Mouse (Mus musculus): Measurements from ENCODE around the gene Uxt. TPM values are rescaled to one million over a fixed set of nuclear protein-coding genes. Genes with fewer than 3 reads are reported as not detected.

Uxt gene
- 10 to 100 TPM; 10.3 to 12.9 TPM for total RNA-seq (2021)
- long read RNA-seq, experiment 1, partial matches to known transcripts = 0 of 3 reads
- long read RNA-seq, experiment 1, other reads (novel, unspliced or antisense) = 2 of 3 reads
- long read RNA-seq, experiment 2, partial matches to known transcripts = 0 of 4 reads
- long read RNA-seq, experiment 2, other reads (novel, unspliced or antisense) = 1 of 4 reads

DNA sequence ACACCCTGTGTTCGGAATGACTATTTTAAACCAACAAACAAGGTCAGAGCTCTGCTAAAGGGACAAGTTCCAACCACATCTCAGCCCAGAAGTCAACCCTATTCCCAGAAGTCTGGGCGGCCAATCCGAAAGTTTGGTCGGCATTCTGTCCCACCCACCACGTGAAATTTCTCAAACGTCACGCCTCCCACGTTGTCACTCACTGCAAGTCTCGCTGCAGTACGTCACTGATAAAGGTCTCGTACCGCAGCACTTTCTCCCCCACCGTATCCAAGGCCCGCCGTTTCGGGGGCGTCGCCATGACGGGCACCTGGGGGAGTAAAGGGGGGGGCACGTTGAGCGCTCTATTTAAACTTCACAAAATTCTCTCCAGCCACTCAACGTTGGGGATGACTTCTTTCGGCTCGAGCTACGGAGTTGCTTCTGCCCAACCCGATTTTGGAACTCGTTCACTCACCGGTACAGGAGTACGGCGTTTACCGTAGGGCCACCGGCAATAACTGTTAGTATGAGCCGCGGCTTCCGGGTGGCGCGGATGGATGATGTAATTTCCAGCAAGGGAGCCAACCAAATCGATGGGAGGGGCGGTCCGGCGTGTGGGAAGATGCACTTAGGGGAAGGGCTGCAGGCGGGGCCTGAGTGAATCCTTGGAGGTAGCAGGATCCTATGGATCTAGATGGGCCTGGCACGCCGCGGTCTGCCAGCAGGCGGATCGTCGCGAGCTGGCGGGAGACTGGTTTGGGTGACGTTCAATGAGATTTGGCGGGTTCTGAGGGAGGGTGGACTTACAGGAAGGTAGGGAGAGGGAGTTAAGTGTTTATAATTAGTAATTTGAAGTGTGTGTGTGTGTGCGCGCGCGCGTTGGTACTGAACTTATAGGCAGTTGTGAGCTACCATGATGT is at the start of gene Uxt:
Gene Uxt (minus strand): TSS at position 541 of the 902 bp plus-strand sequence.
- DNase-seq (ENCODE audit: extremely low spot score in 1 of 2, low spot score in 2 of 2) = peak; percentile 86 to 88
- intact Hi-C loops (cut with DNase I) = no loop called here
- peak; percentile 32 for TF ChIP-seq CTCF (IDR thresholded peaks at IDR 0.05)
- Histone ChIP-seq H3K4me3 (peak within 1 kb of the TSS; percentile 56), H3K27ac (peak within 1 kb of the TSS; percentile 72)

DNA sequence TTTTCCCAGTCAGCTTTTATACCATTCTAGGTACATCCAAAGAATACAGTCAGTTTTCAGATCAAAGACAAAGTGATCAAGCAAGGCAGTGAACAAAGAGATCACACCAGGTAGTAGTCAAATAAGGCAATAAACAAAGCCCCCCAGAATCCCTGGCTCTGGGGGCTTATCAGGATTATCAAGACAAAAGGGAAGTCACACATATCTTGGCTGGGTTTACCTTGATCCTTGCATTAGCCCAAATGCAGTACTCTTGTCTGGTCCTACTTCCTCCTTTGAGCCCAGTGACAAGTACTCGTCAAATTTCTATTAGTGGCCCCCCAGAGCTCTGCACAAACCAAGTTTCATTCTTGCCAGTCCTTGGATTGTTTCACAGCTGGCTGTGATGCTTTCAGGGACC is 19.1 kb upstream of the Uxt start:
- no peak for DNase-seq (ENCODE audit: extremely low spot score in 1 of 2, low spot score in 2 of 2)
- Histone ChIP-seq H3K4me3 (no peak overlapping the region), H3K27ac (no peak overlapping the region)
- no peak for TF ChIP-seq CTCF (IDR thresholded peaks at IDR 0.05)
- intact Hi-C loops (cut with DNase I) = no loop called here

DNA sequence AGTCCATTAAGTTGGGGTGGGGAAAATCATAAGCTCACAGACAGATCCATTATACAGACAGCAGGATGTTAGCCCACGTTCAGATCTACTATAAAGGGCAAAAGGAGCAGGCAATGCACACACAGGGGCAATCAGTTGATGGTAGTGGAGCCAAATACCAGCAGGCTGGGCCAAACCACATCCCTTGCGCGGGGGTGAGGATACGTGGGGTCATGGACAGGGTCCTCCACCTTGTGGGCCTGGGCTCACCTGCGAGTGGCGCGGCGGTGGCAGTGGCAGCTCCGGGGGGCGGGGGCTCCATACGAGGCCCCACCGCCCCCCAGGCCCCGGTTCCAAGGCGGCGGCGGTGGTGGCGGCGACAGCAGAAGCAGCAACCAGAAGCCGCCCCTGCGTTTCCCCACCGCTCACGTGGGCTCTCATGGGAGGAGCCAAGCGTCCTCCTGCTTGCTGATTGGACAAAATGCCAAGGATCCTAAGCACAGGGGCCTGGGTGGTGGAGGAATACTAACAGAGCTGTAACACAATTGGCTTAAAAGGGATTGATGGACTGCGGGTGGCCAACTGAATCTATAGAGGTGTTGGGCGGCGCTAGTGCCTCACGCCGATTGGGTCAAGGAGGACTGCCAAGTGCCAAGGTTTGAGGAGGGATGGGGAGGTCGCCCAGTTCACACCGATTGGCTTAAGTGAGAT is 11.5 kb downstream of the Uxt start, which contains the start of gene Elk1:
Gene Elk1 (minus strand): TSS at position 418 of the 690 bp plus-strand sequence.
- H3K27ac ChIP-seq = peak within 1 kb of the TSS; percentile 88
- DNase-seq (ENCODE audit: extremely low spot score in 1 of 2, low spot score in 2 of 2) = peak; percentile 70 to 80
- intact Hi-C loops (cut with DNase I) = no loop called here
- no peak for TF ChIP-seq CTCF (IDR thresholded peaks at IDR 0.05)
- peak within 1 kb of the TSS; percentile 60 for H3K4me3 ChIP-seq

DNA sequence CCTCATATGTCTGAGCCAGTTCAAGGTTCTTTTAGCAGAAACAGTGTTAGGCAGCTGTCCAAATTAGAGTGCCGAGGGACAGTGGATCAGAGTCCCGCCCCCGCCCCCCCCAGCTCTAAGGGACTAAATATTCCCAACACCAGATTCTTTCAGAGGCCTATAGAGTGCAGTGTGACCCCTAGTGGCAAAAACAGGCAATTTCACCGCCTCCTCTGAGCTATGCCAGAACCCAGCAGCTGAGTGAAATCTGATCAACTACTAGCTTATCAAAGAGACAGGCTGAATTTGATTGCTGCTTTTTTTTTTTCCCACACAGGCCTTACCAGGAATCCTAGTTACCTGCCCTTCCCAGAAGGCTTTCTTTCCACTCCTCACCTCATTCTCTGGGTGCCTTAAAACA is 15.8 kb downstream of the Uxt start:
- TF ChIP-seq CTCF (IDR thresholded peaks at IDR 0.05) = peak; percentile 64
- Histone ChIP-seq H3K4me3 (no peak overlapping the region), H3K27ac (no peak overlapping the region)
- intact Hi-C loops (cut with DNase I) = loop anchor here (5.0 kb wide), 1 partner anchor 284 kb away; no protein-coding TSS in a partner anchor
- DNase-seq (ENCODE audit: extremely low spot score in 1 of 2, low spot score in 2 of 2) = peak; percentile 30 to 56

- intact Hi-C loops (cut with DNase I) = no loop called here
These were observed 29.9 kb downstream of the Uxt start for GRCm38 (mm10) chrX:20931963-20932362.

GRCm38 (mm10) chrX:20931364-20931763 is 30.5 kb downstream of the Uxt start, which contains the start of gene Cfp:
Gene Cfp (minus strand): TSS chrX:20931555.
- H3K4me3 ChIP-seq = no peak within 1 kb of the TSS
- no peak within 1 kb of the TSS for H3K27ac ChIP-seq
- no peak for TF ChIP-seq CTCF (IDR thresholded peaks at IDR 0.05)
- DNase-seq (ENCODE audit: extremely low spot score in 1 of 2, low spot score in 2 of 2) = no peak
- intact Hi-C loops (cut with DNase I) = no loop called here

More at GRCm38 (mm10) chrX:20931963-20932362, 29.9 kb downstream of the Uxt start:
- DNase-seq (ENCODE audit: extremely low spot score in 1 of 2, low spot score in 2 of 2) = no peak
- Histone ChIP-seq H3K27ac (no peak overlapping the region), H3K4me3 (no peak overlapping the region)
- TF ChIP-seq CTCF (IDR thresholded peaks at IDR 0.05) = no peak

- intact Hi-C loops (cut with DNase I) = no loop called here
- DNase-seq (ENCODE audit: extremely low spot score in 1 of 2, low spot score in 2 of 2) = no peak
- H3K4me3 ChIP-seq = no peak overlapping the region
- TF ChIP-seq CTCF (IDR thresholded peaks at IDR 0.05) = no peak
- H3K27ac ChIP-seq = no peak overlapping the region
These were observed 32.0 kb downstream of the Uxt start for GRCm38 (mm10) chrX:20929859-20930258.

- DNase-seq (ENCODE audit: extremely low spot score in 1 of 2, low spot score in 2 of 2) = no peak
- no peak for TF ChIP-seq CTCF (IDR thresholded peaks at IDR 0.05)
- H3K4me3 ChIP-seq = no peak overlapping the region
- H3K27ac ChIP-seq = no peak overlapping the region
- intact Hi-C loops (cut with DNase I) = loop anchor here (2.0 kb wide), 1 partner anchor 54 kb away; the partner anchor contains the start of gene Timp1
These were observed 36.8 kb downstream of the Uxt start for GRCm38 (mm10) chrX:20924976-20925375.

DNA sequence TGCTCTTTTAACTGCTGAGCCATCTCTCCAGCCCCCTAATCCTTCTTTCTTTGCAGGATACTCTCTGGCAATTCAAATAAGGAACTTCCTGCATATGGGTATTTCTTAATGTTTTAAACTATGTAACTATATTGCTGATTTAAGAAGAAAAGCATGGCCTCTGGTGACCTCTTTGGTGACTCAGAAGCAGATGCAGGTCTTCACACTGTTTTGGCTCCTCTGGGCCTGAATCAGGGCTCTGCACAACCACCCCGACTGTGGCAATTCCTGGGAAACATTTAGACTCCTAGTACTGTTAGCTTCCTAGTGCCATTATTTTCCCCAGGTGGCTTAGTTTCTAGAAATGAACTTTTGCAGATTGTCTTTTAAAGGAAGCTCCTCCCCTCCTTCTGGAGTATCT is 38.3 kb downstream of the Uxt start:
- no peak for TF ChIP-seq CTCF (IDR thresholded peaks at IDR 0.05)
- intact Hi-C loops (cut with DNase I) = no loop called here
- H3K27ac ChIP-seq = no peak overlapping the region
- DNase-seq (ENCODE audit: extremely low spot score in 1 of 2, low spot score in 2 of 2) = no peak
- H3K4me3 ChIP-seq = no peak overlapping the region

DNA sequence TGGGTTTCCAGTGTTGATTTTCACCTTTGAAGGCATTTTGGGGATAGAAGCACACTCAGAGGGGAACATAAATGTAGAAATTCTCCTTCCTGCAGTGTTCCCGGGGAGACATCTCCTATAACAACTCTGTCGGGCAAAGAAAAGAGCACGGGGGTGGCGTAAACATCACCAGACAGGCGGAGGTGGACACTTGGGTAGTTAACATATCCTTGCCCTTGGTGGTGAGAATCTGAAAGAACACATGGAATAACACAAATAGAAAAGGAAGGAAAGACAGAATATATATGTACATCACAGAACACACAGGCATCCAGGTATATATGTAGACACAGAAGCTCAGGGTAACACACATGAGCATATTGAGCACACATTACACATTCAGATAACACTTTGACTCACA is 40.5 kb downstream of the Uxt start:
- Histone ChIP-seq H3K4me3 (peak overlapping the region; percentile 60), H3K27ac (peak overlapping the region; percentile 79)
- intact Hi-C loops (cut with DNase I) = loop anchor here (1.0 kb wide), 1 partner anchor 92 kb away; no protein-coding TSS in a partner anchor
- peak in 1 of 2 experiments; percentile 26 for DNase-seq (ENCODE audit: extremely low spot score in 1 of 2, low spot score in 2 of 2)
- no peak for TF ChIP-seq CTCF (IDR thresholded peaks at IDR 0.05)

DNA sequence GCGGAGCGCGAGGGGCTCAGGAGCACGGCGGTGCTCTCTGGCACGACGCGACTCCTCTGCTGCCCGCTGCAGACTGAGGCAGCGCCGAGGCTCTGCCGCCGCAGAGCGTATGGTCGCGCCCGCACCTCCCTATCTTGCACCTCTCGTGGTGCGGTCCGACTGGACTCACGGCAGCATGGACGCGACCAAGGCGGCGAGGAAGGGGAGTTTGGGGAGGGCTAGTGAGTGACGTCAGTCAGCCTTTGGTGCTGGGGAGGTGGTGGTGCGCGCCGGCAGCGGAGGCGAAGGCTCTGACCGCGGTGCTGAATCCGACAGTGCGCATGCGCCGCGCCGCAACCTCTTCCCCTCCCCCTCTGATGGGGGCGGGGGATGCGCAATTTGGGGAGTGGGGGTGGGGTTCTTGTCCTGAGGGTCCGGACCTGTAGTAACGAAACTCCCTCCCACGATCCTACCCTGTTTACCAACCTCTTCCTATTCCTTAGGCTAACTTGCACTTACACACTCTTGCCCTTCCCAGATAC is 40.9 kb downstream of the Uxt start, which contains the start of gene Syn1:
Gene Syn1 (minus strand): TSS at position 161 of the 521 bp plus-strand sequence.
- intact Hi-C loops (cut with DNase I) = loop anchor here (1.0 kb wide), 1 partner anchor 92 kb away; no protein-coding TSS in a partner anchor

More for the DNA sequence above, 40.9 kb downstream of the Uxt start, which contains the start of gene Syn1:
- peak; percentile 80 to 84 for DNase-seq (ENCODE audit: extremely low spot score in 1 of 2, low spot score in 2 of 2)
- Histone ChIP-seq H3K27ac (peak within 1 kb of the TSS; percentile 89), H3K4me3 (peak within 1 kb of the TSS; percentile 60)
- no peak for TF ChIP-seq CTCF (IDR thresholded peaks at IDR 0.05)

Data from left cerebral cortex, adult 2 months (tissue).